Comparison of ENCODE assay signal across 11 mouse cellular contexts in the genomic region with DNA sequence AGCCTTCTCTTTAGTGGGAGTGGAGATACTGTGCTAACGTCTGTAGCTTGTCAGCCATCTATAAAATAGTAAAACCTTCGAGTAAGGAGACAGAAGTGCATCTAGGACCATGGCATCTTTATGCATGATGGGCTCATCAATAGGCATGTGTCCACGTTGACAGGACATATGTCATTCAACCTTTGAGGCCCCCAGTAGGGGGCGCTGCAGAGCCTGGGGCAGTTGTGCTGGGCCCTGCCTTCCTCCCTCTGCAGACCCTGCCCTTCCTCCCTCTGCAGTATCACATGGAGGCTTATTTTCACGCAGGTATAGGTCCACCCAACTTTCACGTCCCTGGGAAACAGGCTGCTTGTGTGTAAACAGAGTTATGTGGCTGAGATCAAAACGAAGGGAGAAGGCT. TPM values are rescaled to one million over a fixed set of nuclear protein-coding genes. Genes with fewer than 3 reads are reported as not detected.
DNase-seq lines count a peak whose midpoint lies in the region; ATAC-seq and TF ChIP-seq lines count a peak whose summit lies in the region.
"Had no signal": no experiment of that assay in that cellular context is flagged by ENCODE, and none has a peak within 500 bp of the region (broad histone marks: within the 10 kb centered on the region; RNA-seq: fewer than 3 reads in every experiment).

No protein-coding gene starts in this region.

- no peak for ATAC-seq in CD4-positive, CD25-positive, alpha-beta regulatory T cell, adult 4 months
- no peak for ATAC-seq in kidney, postnatal 0 days (replicated peaks; ENCODE audit: low FRiP score, low read depth)
- no peak for ATAC-seq in kidney, embryonic 14.5 days (ENCODE audit: low FRiP score, low TSS enrichment)

- no peak overlapping the region for H3K4me2 ChIP-seq in kidney, postnatal 0 days (ENCODE audit: low read length)
- H3K4me2 ChIP-seq in kidney, embryonic 14.5 days (replicated peaks; ENCODE audit: low read depth, low read length) = no peak overlapping the region
- H3K4me2 ChIP-seq: heart, embryonic 11.5 days had no signal

- H3K9me3 ChIP-seq in kidney, postnatal 0 days (replicated peaks; ENCODE audit: low read length) = no peaks in the 10 kb centered on the region
- H3K9me3 ChIP-seq in kidney, embryonic 14.5 days (ENCODE audit: control insufficient read depth, low read length) = no peaks in the 10 kb centered on the region

- no peak overlapping the region for H3K4me3 ChIP-seq in kidney, postnatal 0 days (replicated peaks; ENCODE audit: low read depth, low read length)
- H3K4me3 ChIP-seq in kidney, embryonic 14.5 days (ENCODE audit: low read length) = no peak overlapping the region
- no peak overlapping the region for H3K4me3 ChIP-seq in testis, adult 2 months (ENCODE audit: control insufficient read depth, low read depth, low read length)

- peak; percentile 36; the same call in 1 of the 2 replicates for TF ChIP-seq CTCF in kidney, postnatal 0 days (IDR thresholded peaks at IDR 0.05; ENCODE audit: low read depth)
- TF ChIP-seq CTCF in testis, adult 2 months (IDR thresholded peaks at IDR 0.05; ENCODE audit: control insufficient read depth, insufficient read depth, insufficient replicate concordance, low read depth, low read length) = peak; percentile 42; the same call in 1 of the 2 replicates

- TF ChIP-seq POLR2A in testis, adult 2 months (IDR thresholded peaks at IDR 0.05; ENCODE audit: control insufficient read depth, low read depth, low read length) = no peak

- 62% methylated on average over 7 of the region's 7 CpGs for WGBS in kidney, postnatal 0 days
- WGBS in kidney, embryonic 14.5 days = 72% methylated on average over 7 of the region's 7 CpGs

- H3K27me3 ChIP-seq in kidney, postnatal 0 days (ENCODE audit: insufficient read depth, low read length) = no peaks in the 10 kb centered on the region
- H3K27me3 ChIP-seq in kidney, embryonic 14.5 days (ENCODE audit: control insufficient read depth, insufficient read depth, low read length) = no peaks in the 10 kb centered on the region
- H3K27me3 ChIP-seq in testis, adult 2 months (ENCODE audit: control insufficient read depth, insufficient read depth, low read length) = no peaks in the 10 kb centered on the region
- H3K27me3 ChIP-seq in splenic B cell, adult 2 months (ENCODE audit: control insufficient read depth, insufficient read depth, low read length, poor library complexity, severe bottlenecking) = no peaks in the 10 kb centered on the region

- peaks cover 4% of the 10 kb centered on the region; the same call in 1 of the 2 replicates for H3K4me1 ChIP-seq in kidney, postnatal 0 days (replicated peaks; ENCODE audit: insufficient read depth, low read length)
- peaks cover 9% of the 10 kb centered on the region; the same call in 1 of the 2 replicates for H3K4me1 ChIP-seq in kidney, embryonic 14.5 days (ENCODE audit: control insufficient read depth, insufficient read depth, low read length)
- H3K4me1 ChIP-seq in testis, adult 2 months (ENCODE audit: control insufficient read depth, insufficient read depth, low read length) = no peaks in the 10 kb centered on the region

- H3K27ac ChIP-seq in kidney, postnatal 0 days = no peak overlapping the region
- no peak overlapping the region for H3K27ac ChIP-seq in kidney, embryonic 14.5 days (ENCODE audit: low read depth, low read length)
- no peak overlapping the region for H3K27ac ChIP-seq in testis, adult 2 months (ENCODE audit: control insufficient read depth, insufficient read depth, low read depth, low read length)
- H3K27ac ChIP-seq: macrophage had no signal

- DNase-seq in CD4-positive, CD25-positive, alpha-beta regulatory T cell, adult 2 months (ENCODE audit: low read depth, low spot score) = peak; percentile 34
- DNase-seq in kidney, postnatal 0 days (ENCODE audit: low spot score) = no peak
- DNase-seq in testis, postnatal 14 days (ENCODE audit: low spot score) = no peak
- DNase-seq in splenic B cell, adult 2 months (ENCODE audit: low read depth, low spot score) = peak; percentile 14
- no peak for DNase-seq in c-Kit-positive CD71-positive TER-119-positive erythroid progenitor cells, embryonic 14.5 days (ENCODE audit: low spot score)
- DNase-seq: left cerebral cortex, postnatal 4 days had no signal

- no peak overlapping the region for H3K9ac ChIP-seq in kidney, postnatal 0 days (ENCODE audit: low read depth, low read length)
- H3K9ac ChIP-seq in kidney, embryonic 14.5 days (ENCODE audit: low read depth, low read length) = no peak overlapping the region

- H3K36me3 ChIP-seq in kidney, postnatal 0 days (ENCODE audit: insufficient read depth, low read length) = no peaks in the 10 kb centered on the region
- H3K36me3 ChIP-seq in kidney, embryonic 14.5 days (ENCODE audit: control insufficient read depth, insufficient read depth, low read length) = no peaks in the 10 kb centered on the region
- no peaks in the 10 kb centered on the region for H3K36me3 ChIP-seq in testis, adult 2 months (ENCODE audit: control insufficient read depth, insufficient read depth, low read length)
- no peaks in the 10 kb centered on the region for H3K36me3 ChIP-seq in splenic B cell, adult 2 months (ENCODE audit: control insufficient read depth, insufficient read depth, low read length, poor library complexity, severe bottlenecking)

RNA-seq across cellular contexts. Expression of gene Ctnnbl1, which starts 19.0 kb away (rescaled TPM):
- 10 to 100 TPM; 71.0 to 71.9 TPM for polyA plus RNA-seq in CD4-positive, CD25-positive, alpha-beta regulatory T cell, adult 4 months (2017; shearing (Covaris generic))
- 46.3 and 51.8 TPM in 2 replicates for polyA plus RNA-seq in kidney, postnatal 0 days (2015; fragmentation: Nextera tagmentation; extraction: Ambion mirVana)
- polyA plus RNA-seq in kidney, embryonic 14.5 days (2014; fragmentation: Nextera tagmentation; extraction: Ambion mirVana) = 55.4 and 77.1 TPM in 2 replicates
- polyA plus RNA-seq in testis, adult 2 months (2012; rRNA removed) = 93.7 and 95.0 TPM in 2 replicates

Comparison
In these comparisons a context has a peak if more than half of its experiments do, and no peak if none do; other contexts are left out.
1. DNase-seq: peak in CD4-positive, CD25-positive, alpha-beta regulatory T cell, adult 2 months (single experiment) and splenic B cell, adult 2 months (single experiment); none in kidney, postnatal 0 days (single experiment), testis, postnatal 14 days (single experiment) and c-Kit-positive CD71-positive TER-119-positive erythroid progenitor cells, embryonic 14.5 days (single experiment).